Mouse (Mus musculus): ENCODE results near the gene Spaca5. TPM values are rescaled to one million over a fixed set of nuclear protein-coding genes. Genes with fewer than 3 reads are reported as not detected.

The Spaca5 gene
- not detected for total RNA-seq (2021)
- long read RNA-seq, experiment 1 = 0 reads
- long read RNA-seq, experiment 2 = 0 reads

DNA sequence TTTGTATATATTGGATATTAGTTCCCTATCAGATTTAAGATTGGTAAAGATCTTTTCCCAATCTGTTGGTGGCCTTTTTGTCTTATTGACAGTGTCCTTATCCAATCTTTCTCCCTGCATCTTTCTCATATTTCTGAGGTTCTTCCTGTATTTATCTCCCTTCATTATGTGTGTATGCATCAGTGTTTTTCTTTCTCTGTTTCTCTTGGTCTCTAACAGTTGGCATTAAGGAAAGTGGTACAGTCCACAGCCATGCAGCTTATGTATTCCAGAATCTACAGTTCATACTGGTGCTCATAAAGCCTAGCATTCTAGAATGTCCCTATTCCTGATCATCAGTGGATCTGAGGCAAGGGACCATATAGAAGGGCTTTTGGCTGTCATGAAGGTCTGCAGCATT, at the start of gene Spaca5:
Gene Spaca5, plus strand, starts transcription at position 301 of the 400 bp plus-strand sequence.
- DNase-seq = no peak

DNA sequence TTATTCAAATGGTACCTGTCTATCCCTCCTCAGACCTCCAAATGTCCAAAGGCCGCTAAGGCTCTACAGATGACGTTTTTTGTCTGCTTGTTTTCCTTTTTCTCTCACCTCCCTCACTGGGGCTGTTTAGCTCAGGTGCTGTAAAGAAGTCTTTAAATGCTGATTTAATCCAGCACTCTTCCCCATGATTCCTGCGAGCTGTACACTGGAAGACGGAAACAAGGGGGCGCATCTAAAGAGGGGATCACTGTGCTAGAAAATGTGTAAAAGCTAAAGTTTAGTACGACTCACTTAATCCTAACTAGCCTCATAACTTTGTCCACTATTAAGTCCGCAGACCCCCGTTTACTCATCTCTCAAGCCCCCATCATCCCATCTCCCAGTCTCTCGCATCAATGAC, 6.7 kb upstream of the Spaca5 start:
- no peak for DNase-seq

DNA sequence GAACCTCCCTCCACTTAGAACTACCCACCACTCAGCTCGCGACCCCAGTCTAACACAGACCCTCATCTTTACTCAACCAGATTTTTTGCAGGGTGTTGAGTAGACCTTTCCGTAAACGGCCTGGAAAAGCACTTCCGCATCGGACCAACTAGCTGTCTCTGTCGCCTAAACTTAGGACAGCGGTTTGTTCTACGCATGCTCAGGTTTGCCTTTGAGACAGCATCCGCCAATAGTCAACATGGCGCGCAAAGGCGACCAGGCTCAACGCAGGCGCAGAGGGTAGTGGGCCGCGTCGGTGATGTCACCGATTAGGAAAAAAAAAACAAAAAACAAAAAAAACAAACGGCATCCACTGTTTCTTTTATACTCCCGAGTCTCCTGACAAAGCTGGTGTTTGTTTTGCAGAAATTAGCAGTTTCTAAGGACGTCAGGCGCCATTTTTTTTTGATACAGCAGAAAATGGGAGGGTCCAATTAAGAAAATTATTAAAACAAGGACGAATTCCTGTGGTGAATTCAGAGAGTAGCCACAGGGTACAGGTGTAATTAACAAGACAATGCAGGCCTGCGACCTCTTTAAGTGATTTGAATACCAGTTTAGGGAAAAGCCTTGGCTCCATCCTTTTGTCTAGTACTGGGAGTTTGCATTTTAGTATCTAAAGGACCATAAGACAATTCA, 6.2 kb upstream of the Spaca5 start, which contains the start of gene Zfp182:
Gene Zfp182, minus strand, starts transcription at position 451 of the 678 bp plus-strand sequence.
- DNase-seq = peak; percentile 84 to 85

DNA sequence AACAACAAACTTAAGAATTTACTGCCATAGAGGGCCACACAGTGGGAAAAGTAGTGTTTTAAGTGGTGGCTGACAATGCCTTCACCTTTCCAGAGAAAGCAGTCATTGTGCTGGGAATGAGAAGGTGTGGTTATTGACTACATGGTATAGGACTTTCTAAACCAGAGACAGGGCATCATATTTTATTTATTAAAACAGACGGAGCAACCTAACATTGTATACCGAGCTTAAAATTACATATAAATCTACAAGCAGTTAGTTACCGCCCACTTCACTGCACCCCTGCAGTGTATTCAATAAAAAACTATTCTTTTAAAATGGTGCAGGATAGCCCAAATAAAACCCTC, 5.7 kb upstream of the Spaca5 start:
- DNase-seq = no peak

DNA sequence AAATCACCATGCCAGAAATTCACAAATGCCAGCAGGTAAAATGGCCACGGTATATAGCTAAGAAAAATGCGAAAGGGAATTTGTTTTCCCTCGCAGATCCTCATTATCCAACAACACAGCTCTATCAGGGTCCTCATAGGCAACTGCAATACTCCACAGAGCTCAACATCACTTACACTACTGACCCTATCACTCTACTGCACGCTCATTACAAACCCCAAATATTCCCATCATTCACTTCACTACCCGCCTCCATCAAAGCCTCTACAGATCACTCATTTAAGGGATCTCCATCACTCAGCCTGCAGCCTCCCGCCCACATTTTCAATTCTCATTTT, 20.4 kb downstream of the Spaca5 start:
- no peak for DNase-seq

DNA sequence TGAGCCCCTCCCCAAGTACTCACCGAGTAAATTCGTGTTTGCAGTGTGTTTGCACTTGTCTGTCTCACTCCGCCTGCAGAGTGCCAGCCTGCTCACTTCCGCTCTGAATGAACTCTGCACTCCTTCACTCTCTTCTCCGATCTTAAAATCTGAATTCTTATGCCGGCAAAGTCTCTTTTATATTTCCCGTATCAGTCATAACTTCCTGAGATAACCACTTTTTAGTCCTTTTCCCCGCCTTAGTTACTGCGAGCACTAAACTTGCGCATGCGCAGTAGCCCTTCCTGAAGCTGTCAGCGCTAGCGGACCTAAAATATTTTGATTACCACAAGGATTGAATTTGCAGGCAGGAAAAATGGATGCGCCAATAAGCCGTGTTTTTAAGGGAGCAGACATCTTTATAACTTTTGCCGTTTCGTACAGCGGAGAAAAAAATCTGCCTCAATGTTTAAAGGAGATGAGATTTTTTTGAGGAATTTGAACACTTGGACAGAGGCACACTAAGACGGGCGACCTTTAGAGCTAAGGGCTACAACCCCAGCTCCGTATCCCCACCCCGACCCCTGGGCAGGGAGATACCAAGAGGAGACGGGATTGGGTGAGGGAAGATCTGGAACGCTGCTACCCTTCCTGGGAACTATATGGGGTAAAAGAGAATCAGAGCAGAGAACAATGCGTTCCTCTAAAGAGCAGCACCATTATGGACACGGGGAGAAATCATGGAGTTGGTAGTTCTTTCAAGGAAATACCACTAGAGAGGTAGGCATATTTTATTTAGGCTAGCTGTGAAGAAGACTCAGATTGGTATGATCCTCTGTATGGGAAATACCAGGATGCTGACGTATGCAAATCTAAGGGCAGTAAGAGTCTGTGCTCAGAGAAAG, 21.0 kb downstream of the Spaca5 start, which contains the start of gene Zfp300:
Gene Zfp300, minus strand, starts transcription at position 545 of the 884 bp plus-strand sequence.
- peak; percentile 76 to 80 for DNase-seq

DNA sequence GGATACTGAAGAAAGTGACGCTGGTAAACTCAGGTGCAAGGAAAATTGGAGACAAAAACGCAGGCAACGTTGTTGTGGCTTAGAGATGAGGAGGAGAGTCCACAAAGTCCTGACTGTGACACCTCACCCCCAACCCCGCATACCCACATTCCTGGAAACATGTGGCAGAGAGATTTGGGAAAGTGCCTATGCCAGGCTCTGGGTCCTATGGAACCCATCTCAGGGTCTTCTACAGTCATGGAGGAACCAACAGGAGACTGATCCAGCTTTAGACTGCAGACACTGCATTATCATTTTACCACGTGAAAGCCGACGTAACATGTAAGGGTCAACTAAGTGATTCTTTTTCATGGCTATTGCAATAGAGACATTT, 21.6 kb downstream of the Spaca5 start:
- no peak for DNase-seq

DNA sequence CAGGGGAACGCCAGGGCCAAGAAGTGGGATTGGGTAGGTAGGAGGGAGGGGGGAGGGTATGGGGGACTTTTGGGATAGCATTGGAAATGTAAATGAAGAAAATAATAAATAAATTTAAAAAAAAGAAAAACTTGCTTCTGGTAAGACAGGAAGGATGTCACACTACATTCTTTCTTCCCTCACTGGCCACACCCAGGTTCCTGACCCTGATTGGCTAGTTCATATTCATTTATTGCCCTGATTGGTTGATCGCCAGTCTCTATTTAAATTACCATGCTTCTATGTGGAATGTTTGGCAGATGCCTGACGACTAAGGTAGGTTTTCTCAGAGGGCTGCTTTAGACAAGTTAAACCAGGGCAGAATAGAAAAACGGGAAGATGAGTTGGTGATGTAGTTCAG, 47.3 kb downstream of the Spaca5 start, which contains the start of gene Ssxa1:
Gene Ssxa1, plus strand, starts transcription at position 301 of the 400 bp plus-strand sequence.
- no peak for DNase-seq

Other genes with a start within 250 kb of the Spaca5 start
- 10 to 100 TPM; 21.1 to 37.5 TPM for gene Timp1, start 198.2 kb upstream of the Spaca5 start, total RNA-seq (2021)
- gene Syn1, start 147.4 kb upstream of the Spaca5 start, total RNA-seq (2021) = 1 to 10 TPM; 6.4 to 7.9 TPM
- 10 to 100 TPM in 1 of 2 experiments, 1 to 10 TPM in 1; 7.0 to 13.7 TPM for gene Cfp, start 136.9 kb upstream of the Spaca5 start, total RNA-seq (2021)
- 10 to 100 TPM; 12.2 to 14.9 TPM for gene Elk1, start 117.8 kb upstream of the Spaca5 start, total RNA-seq (2021)
- 10 to 100 TPM; 35.2 to 39.3 TPM for gene Uxt, start 106.4 kb upstream of the Spaca5 start, total RNA-seq (2021)
- gene Zfp182, start 6.1 kb upstream of the Spaca5 start, total RNA-seq (2021) = 1 to 10 TPM; 6.8 to 7.9 TPM
- 1 to 10 TPM; 1.3 to 2.0 TPM for gene Zfp300, start 21.1 kb downstream of the Spaca5 start, total RNA-seq (2021)
- not detected for gene Ssxa1, start 47.4 kb downstream of the Spaca5 start, total RNA-seq (2021)
- gene Gm21876, start 107.2 kb downstream of the Spaca5 start, total RNA-seq (2021) = not detected